Mouse (Mus musculus) heart, embryonic 12.5 days (tissue): Measurements from ENCODE around the gene Hspb9. TPM values are rescaled to one million over a fixed set of nuclear protein-coding genes. Genes with fewer than 3 reads are reported as not detected.

Experiments
- ATAC-seq: fragments of 200-750 bp; cut with Nextera tagmentation; 2 replicates; pipeline ENCODE4 v1.8.0; 2017; ENCODE audit warnings: moderate TSS enrichment, moderate library complexity; ENCODE audit not compliant: insufficient number of reproducible peaks, low FRiP score
- H3K27ac ChIP-seq: fragments of 300-500 bp; sonication (generic); 2 replicates; pipeline ENCODE4 v1.5.1; 2016; ENCODE audit warnings: mild to moderate bottlenecking, moderate library complexity; ENCODE audit not compliant: poor library complexity, severe bottlenecking
- H3K27me3 ChIP-seq: fragments of 300-500 bp; sonication (generic); replicated peaks from 2 replicates; pipeline ENCODE4 v1.6.1; 2016; ENCODE audit warnings: mild to moderate bottlenecking, moderate library complexity
- H3K36me3 ChIP-seq: fragments of 300-500 bp; sonication (generic); 2 replicates; pipeline ENCODE4 v1.6.1; 2016; ENCODE audit warnings: mild to moderate bottlenecking, moderate library complexity
- H3K4me1 ChIP-seq: fragments of 300-500 bp; sonication (generic); replicated peaks from 2 replicates; pipeline ENCODE4 v1.6.1; 2016; ENCODE audit warnings: mild to moderate bottlenecking
- H3K4me2 ChIP-seq: fragments of 300-500 bp; sonication (generic); 2 replicates; pipeline ENCODE4 v1.6.1; 2016; ENCODE audit warnings: mild to moderate bottlenecking, moderate library complexity
- H3K4me3 ChIP-seq: fragments of 300-500 bp; sonication (generic); 2 replicates; pipeline ENCODE4 v1.5.1; 2016; ENCODE audit warnings: mild to moderate bottlenecking
- H3K9ac ChIP-seq: fragments of 300-500 bp; sonication (generic); 2 replicates; pipeline ENCODE4 v1.6.1; 2016; ENCODE audit warnings: mild to moderate bottlenecking, moderate library complexity
- H3K9me3 ChIP-seq: fragments of 300-500 bp; sonication (generic); replicated peaks from 2 replicates; pipeline ENCODE4 v1.6.1; 2016; ENCODE audit warnings: mild to moderate bottlenecking, moderate library complexity
- WGBS: fragments of 180-500 bp; shearing (Covaris S2); methylation state at CpG from one replicate; pipeline ENCODE4 v1.1.7; 2016; 5-methylcytosine and 5-hydroxymethylcytosine counted together
- polyA plus RNA-seq: library from polyadenylated mRNA; unstranded; fragments of >200 nt; fragmentation: Nextera tagmentation; extraction: Ambion mirVana; gene quantifications from 2 replicates; pipeline ENCODE4 v1.2.1, GENCODE M21; 2016

Hspb9 gene
- polyA plus RNA-seq, 1 experiment from 2014 or later, result not detected

DNA sequence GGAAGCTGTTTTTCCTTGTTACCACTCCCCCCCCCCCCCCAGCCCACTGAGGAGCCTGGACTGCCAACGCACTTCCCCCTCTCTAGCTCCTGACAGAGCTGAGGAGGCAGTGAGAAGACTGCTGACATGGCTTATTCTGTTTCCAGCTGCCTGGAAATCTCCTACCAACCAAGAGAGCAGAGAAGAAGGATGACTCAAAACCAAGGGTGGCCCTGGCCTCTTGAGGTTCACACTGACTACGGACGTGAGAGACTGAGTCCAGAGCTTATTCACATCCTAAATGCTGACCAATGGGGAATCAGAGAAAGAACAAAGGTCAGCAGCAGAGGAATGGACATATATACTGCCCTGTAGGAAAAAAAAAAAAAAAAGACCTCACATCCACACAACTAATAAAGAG, 5.7 kb downstream of the Hspb9 start:
- H3K9me3 ChIP-seq, result no peaks in the 10 kb centered on the region
- peaks cover 42% of the 10 kb centered on the region for H3K4me1 ChIP-seq
- H3K4me2 ChIP-seq, result no peak overlapping the region
- H3K9ac ChIP-seq, result no peak overlapping the region
- peaks cover 45% of the 10 kb centered on the region for H3K36me3 ChIP-seq
- no peaks in the 10 kb centered on the region for H3K27me3 ChIP-seq
- WGBS, result 83% methylated on average over 2 of the region's 3 CpGs
- no peak for ATAC-seq
- H3K4me3 ChIP-seq, result no peak overlapping the region
- H3K27ac ChIP-seq, result no peak overlapping the region

DNA sequence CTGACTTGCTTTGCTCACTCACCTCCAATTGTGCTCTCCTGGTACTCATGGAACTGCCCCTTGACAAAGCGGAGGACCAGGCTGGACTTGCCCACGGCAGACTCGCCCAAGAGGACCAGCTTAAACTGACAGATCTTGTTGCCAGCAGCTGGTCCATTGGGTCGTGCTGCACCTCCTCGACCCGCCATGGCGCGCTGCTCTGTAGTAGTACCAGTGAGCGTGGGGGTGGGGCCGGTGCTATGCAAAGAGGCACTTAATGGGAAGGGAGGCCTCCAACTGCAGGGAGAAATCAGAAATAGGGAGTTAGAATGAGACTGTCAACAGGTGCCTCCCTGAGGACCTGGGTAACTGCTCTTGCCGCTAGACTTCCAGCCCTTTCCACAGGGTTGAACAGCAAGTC, 6.2 kb downstream of the Hspb9 start:
- peaks cover 44% of the 10 kb centered on the region for H3K36me3 ChIP-seq
- peaks cover 44% of the 10 kb centered on the region for H3K4me1 ChIP-seq
- H3K9me3 ChIP-seq, result no peaks in the 10 kb centered on the region
- no peaks in the 10 kb centered on the region for H3K27me3 ChIP-seq
- no peak overlapping the region for H3K4me3 ChIP-seq
- peak overlapping the region; percentile 82; the same call in 1 of the 2 replicates for H3K27ac ChIP-seq
- no peak overlapping the region for H3K9ac ChIP-seq
- ATAC-seq, result no peak
- WGBS, result 80% methylated on average over 11 of the region's 11 CpGs
- no peak overlapping the region for H3K4me2 ChIP-seq

DNA sequence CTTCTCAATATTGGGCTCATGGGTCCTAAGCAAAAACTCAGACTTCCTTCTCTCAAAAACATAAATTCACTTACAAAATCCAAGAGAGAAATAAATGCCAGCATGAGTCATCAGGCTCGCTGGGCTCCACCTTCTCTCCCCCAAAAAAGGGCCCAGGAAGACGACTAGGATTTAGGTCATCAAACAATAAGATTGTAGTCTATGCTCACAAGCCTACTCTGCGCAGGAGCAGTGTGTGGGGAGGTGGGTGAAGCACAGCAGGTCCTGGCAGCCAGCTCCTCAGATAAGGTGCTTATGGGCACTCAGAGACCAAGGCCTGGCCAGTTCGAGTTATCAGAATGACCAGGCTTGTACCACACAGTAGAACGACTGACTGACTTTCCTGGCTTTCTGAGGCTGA, 6.7 kb downstream of the Hspb9 start:
- H3K4me2 ChIP-seq, result 0 out of 2 replicates have a peak overlapping the region, but pooled peaks have one; percentile 15

DNA sequence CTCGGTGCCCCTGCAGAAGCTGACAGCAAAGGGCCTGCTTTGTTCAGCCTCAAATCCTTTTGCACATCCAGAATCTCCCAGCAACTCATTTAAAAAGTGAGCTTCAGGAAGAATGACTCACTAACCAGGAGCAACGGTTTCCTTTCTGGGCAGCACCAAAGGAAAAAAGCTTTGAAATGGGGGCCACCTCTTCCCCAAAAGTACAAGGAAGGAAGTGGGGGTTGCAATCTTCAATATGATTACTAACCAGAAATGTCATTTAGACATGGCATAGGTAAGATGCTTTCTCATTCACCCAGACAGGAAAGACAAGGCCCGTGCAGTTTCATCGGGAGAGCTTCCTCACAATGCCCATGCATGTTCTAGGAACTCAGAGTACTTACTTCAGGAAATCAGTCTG, 7.6 kb downstream of the Hspb9 start:
- Histone ChIP-seq H3K4me1 (peaks cover 50% of the 10 kb centered on the region), H3K9me3 (no peaks in the 10 kb centered on the region), H3K9ac (peak overlapping the region; percentile 42), H3K27ac (peak overlapping the region; percentile 82), H3K36me3 (peaks cover 31% of the 10 kb centered on the region), H3K27me3 (no peaks in the 10 kb centered on the region), H3K4me3 (no peak overlapping the region), H3K4me2 (peak overlapping the region; percentile 15; the same call in 1 of the 2 replicates)
- ATAC-seq, result no peak
- WGBS, result 52% methylated on average over 4 of the region's 4 CpGs

More for the DNA sequence above, 6.7 kb downstream of the Hspb9 start:
- Histone ChIP-seq H3K27ac (peak overlapping the region; percentile 82), H3K9me3 (no peaks in the 10 kb centered on the region), H3K27me3 (no peaks in the 10 kb centered on the region), H3K4me3 (no peak overlapping the region), H3K4me1 (peaks cover 49% of the 10 kb centered on the region), H3K36me3 (peaks cover 40% of the 10 kb centered on the region), H3K9ac (peak overlapping the region; percentile 42; the same call in 1 of the 2 replicates)
- no peak for ATAC-seq
- 32% methylated on average over 5 of the region's 5 CpGs for WGBS

DNA sequence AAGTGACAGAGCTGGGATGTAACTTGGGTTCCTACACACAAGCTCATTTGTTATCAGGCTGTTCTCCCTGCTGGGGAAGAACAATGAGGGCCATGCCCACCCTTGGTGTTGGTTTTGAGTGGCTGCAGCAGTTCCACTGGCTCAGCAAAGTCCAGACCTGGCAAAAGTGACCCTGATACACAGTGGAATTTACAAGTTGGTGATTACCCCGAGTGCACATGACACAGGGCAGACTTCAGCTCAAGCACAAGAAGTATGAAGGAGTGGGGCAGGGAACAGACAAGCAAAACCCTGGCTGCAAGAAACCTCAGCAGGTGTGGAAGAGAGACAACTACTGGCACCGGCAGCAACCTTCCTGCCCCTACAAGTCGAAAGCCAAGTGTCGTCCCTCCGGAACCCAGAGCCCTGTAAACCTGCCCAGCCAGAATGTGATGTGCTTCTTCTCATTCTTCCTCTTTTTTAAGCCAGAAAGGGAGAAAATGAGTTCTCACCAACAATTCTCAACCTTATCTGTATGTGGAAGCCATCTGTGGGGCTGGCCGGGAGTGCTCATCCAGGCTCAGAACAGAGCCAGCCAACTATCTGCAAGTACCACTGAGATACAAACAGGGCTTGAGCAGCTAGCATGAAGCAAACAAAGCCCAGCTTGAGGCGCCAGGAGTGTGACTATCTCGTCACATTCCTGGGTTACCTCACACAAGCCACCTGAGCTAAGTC, 8.3 kb downstream of the Hspb9 start:
- H3K9me3 ChIP-seq, result no peaks in the 10 kb centered on the region
- peaks cover 50% of the 10 kb centered on the region for H3K4me1 ChIP-seq
- H3K4me3 ChIP-seq, result no peak overlapping the region
- H3K27me3 ChIP-seq, result no peaks in the 10 kb centered on the region
- H3K36me3 ChIP-seq, result peaks cover 24% of the 10 kb centered on the region
- H3K9ac ChIP-seq, result peak overlapping the region; percentile 50
- H3K4me2 ChIP-seq, result peak overlapping the region; percentile 27
- ATAC-seq, result 0 out of 2 replicates have a peak, but pooled peaks have one; percentile 26
- H3K27ac ChIP-seq, result peak overlapping the region; percentile 82
- 36% methylated on average over 8 of the region's 8 CpGs for WGBS

DNA sequence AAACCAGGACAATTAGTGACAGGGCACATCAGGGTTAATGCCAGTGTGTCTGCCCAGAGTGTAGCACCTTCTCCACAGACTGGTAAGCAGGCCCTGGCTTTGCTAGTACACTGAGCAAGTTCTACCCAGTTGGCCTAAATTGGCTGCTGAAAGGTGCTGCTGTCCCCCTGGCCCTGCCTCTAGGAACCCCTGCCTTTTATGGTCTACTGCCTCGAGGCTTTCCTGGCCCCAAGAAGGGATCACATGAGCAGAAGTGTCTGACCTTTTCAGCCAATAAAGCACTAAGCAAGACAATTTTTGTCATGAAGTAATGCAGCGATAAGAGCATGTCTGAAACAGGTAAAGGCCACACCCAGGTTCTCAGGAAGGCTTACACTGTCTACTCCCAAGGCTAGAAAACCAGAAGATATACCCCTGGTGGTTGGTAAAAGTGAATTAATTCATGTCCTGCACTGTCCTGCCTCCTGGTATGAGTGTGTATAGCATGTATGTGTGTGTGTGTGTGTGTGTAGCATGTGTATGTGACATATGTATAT, 8.9 kb downstream of the Hspb9 start:
- Histone ChIP-seq H3K4me3 (no peak overlapping the region), H3K9ac (peak overlapping the region; percentile 50), H3K9me3 (no peaks in the 10 kb centered on the region), H3K4me1 (peaks cover 50% of the 10 kb centered on the region), H3K36me3 (peaks cover 18% of the 10 kb centered on the region), H3K4me2 (peak overlapping the region; percentile 27; the same call in 1 of the 2 replicates), H3K27me3 (no peaks in the 10 kb centered on the region), H3K27ac (peak overlapping the region; percentile 82)
- no peak for ATAC-seq
- 51% methylated on average over 2 of the region's 2 CpGs for WGBS

DNA sequence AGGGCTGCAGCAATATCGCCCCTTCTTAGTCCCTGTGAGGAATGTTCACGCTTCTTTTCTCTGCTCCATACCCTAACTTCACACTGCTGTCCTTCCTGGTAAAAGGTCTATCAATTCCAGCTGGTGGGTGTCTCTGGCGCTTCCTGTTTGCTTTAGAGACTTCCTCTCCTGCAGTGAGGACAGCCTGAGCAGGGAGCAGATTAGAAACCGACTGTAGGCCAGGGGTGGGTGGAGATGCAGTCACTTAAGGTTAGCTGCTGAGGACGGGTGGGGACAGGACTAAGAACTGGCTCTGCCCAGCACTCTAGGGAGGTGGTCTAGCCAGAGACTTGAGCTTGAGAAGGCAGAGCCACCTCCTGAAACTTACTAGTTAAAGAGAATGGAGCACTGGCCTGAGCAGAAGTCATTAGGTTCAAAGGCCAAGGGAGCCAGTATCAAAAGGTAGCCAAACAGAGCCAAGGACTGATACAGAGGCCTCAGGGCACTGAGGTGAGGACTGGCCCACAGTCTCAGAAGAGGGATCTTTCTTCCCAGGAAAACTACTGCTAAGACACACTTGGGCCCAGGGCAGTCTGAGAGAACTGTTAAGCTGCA, 11.4 kb downstream of the Hspb9 start:
- ATAC-seq, result peak; percentile 60
- Histone ChIP-seq H3K9me3 (no peaks in the 10 kb centered on the region), H3K4me3 (no peak overlapping the region), H3K4me1 (peaks cover 46% of the 10 kb centered on the region), H3K27me3 (no peaks in the 10 kb centered on the region), H3K27ac (peak overlapping the region; percentile 69), H3K4me2 (no peak overlapping the region; the same call in 1 of the 2 replicates), H3K36me3 (peaks cover 14% of the 10 kb centered on the region), H3K9ac (peak overlapping the region; percentile 29; the same call in 1 of the 2 replicates)
- WGBS, result 31% methylated on average over 5 of the region's 5 CpGs

DNA sequence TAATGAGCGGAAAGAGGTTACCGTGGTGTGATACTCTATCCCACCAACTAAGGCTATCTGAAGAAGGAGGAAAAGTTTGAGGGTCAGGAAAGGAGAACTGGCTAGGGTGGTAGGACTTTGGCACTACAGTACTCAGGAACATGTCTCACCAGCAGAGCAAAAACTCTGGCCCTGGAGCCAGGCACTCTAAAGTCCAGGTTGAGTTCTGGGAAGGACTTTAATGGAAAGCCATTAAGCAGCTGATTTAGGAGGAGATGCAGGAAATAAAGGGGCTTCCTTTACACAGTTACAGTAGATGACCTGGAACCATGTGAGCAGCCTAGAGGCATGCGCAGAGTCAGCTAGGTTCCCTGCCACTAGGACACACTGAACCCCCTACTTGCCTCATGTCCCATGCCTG, 13.6 kb downstream of the Hspb9 start:
- H3K9ac ChIP-seq, result no peak overlapping the region
- WGBS, result 93% methylated on average over 3 of the region's 3 CpGs
- peaks cover 14% of the 10 kb centered on the region for H3K36me3 ChIP-seq
- H3K27ac ChIP-seq, result no peak overlapping the region
- H3K4me2 ChIP-seq, result no peak overlapping the region
- H3K27me3 ChIP-seq, result no peaks in the 10 kb centered on the region
- H3K9me3 ChIP-seq, result no peaks in the 10 kb centered on the region
- peaks cover 24% of the 10 kb centered on the region for H3K4me1 ChIP-seq
- H3K4me3 ChIP-seq, result no peak overlapping the region
- ATAC-seq, result no peak

DNA sequence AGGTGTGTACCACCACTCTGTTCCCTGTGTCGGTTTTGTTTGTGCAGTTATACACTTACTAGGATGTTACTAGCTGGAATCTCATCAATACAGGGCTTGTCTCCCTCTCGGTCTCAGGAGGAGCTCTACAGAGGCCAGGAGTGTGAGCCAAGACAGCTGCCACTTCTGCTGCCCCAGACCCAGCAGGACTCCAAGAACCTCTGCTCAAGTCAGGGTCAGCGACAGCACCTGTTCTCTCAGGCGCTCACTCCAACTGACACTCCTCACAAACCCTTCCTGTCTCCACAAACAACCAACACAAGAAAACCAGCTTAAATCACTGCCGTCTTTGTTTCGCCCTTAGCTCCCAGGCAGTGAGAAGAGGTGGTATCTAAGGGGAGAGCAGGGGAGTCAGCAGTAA, 15.0 kb downstream of the Hspb9 start:
- Histone ChIP-seq H3K9me3 (no peaks in the 10 kb centered on the region), H3K36me3 (peaks cover 20% of the 10 kb centered on the region), H3K27ac (no peak overlapping the region), H3K4me3 (no peak overlapping the region), H3K27me3 (no peaks in the 10 kb centered on the region), H3K4me2 (no peak overlapping the region), H3K4me1 (peaks cover 14% of the 10 kb centered on the region), H3K9ac (no peak overlapping the region)
- ATAC-seq, result no peak
- WGBS, result 87% methylated on average over 6 of the region's 6 CpGs

DNA sequence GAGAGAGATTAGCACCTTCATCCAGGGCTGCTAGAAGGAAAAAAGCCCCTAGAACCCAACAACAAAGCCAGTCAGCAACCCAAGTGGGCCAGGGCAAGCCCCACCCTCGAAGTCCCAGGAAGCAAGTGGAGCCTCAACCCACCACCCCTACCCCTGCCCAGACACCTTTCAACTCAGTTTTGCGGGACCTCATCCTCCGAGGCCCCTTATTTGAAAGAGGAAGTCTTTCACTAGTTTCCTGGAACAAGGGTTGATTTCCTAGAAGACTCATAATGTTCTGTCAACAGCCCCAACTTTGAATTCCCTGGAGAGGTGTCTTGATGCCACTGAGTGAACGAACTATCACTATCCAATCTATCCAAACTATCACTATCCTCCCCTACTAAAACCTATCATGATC, 16.3 kb downstream of the Hspb9 start:
- Histone ChIP-seq H3K9me3 (no peaks in the 10 kb centered on the region), H3K36me3 (peaks cover 21% of the 10 kb centered on the region), H3K4me1 (peaks cover 5% of the 10 kb centered on the region), H3K4me3 (no peak overlapping the region), H3K27me3 (no peaks in the 10 kb centered on the region), H3K9ac (no peak overlapping the region), H3K27ac (no peak overlapping the region), H3K4me2 (no peak overlapping the region)
- 77% methylated on average over 4 of the region's 4 CpGs for WGBS
- ATAC-seq, result no peak

DNA sequence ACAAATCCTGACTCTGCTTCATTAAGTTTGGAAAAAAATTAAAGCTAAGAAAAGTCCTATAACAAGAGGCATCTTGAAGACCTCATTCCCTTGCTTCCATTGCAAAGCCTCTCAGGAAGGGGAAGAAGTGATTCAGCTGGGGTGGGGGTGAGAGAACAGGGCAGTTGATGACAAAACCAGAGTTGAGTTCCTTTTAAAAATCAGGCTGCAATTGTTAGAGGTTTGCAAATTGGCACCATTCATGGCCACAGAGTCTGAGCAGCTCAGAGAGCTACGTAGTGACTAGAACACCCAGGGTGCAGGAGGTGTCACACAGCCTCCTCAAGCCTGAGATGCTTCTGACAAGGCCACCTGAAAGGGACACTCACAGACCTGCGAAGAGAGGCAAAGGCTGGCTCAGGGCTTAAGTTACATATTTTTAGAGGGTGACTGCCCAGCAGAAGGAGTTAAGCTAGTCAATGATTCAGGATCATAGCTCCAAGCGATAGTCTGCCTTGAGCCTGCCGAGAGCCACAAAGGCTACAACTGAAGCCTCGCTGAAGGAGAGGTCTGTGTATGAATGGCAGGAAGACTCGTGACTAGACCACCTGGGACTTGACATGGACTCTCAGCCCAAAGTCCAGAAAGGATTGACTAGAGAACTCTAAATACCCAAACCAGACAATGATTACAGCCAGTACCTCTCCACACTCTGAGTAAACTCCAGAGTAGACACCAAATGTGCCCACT, 17.0 kb downstream of the Hspb9 start:
- ATAC-seq, result no peak
- Histone ChIP-seq H3K36me3 (peaks cover 23% of the 10 kb centered on the region), H3K9ac (no peak overlapping the region), H3K27me3 (no peaks in the 10 kb centered on the region), H3K4me3 (no peak overlapping the region), H3K9me3 (no peaks in the 10 kb centered on the region), H3K4me1 (peaks cover 5% of the 10 kb centered on the region), H3K4me2 (no peak overlapping the region), H3K27ac (no peak overlapping the region)
- WGBS, result 86% methylated on average over 6 of the region's 6 CpGs
